Mouse (Mus musculus) liver, embryonic 14.5 days (tissue): Measurements from ENCODE around the gene Glrx5. TPM values are rescaled to one million over a fixed set of nuclear protein-coding genes. Genes with fewer than 3 reads are reported as not detected.

Source experiments
- ATAC-seq: fragments of 200-750 bp; cut with Nextera tagmentation; 2 replicates; pipeline ENCODE4 v1.8.0; 2017; ENCODE audit warnings: moderate number of reproducible peaks, mild to moderate bottlenecking, moderate library complexity; ENCODE audit not compliant: insufficient read depth
- DNase-seq, 3 experiments: peaks; one replicate each; pipeline ENCODE4 v3.0.0-alpha.2; 2012 to 2013; ENCODE audit warnings: low read depth in 3 of 3, low spot score in 3 of 3
- H3K27ac ChIP-seq: fragments of 300-500 bp; sonication (generic); 2 replicates; pipeline ENCODE4 v1.5.1; 2014; ENCODE audit warnings: moderate library complexity, mild to moderate bottlenecking, control low read depth, inconsistent platforms
- H3K27me3 ChIP-seq: fragments of 300-500 bp; sonication (generic); 2 replicates; pipeline ENCODE4 v1.6.1; 2014; ENCODE audit warnings: mild to moderate bottlenecking, low read length, moderate library complexity; ENCODE audit not compliant: control insufficient read depth, insufficient read depth
- H3K36me3 ChIP-seq: fragments of 300-500 bp; sonication (generic); replicated peaks from 2 replicates; pipeline ENCODE4 v1.6.1; 2014; ENCODE audit warnings: low read depth; ENCODE audit not compliant: control insufficient read depth, insufficient read depth
- H3K4me1 ChIP-seq, 2 experiments: fragments of 200-500 bp in 1 of 2; fragments of 300-500 bp in 1 of 2; sonication (generic) in 1 of 2; replicated peaks; 2 replicates each; pipeline ENCODE4 v1.6.1; 2012 to 2014; ENCODE audit warnings: antibody characterized with exemption in 1 of 2, inconsistent platforms in 1 of 2, low read length in 1 of 2; ENCODE audit not compliant: control insufficient read depth in 2 of 2, insufficient read depth in 2 of 2
- H3K4me2 ChIP-seq: fragments of 300-500 bp; sonication (generic); 2 replicates; pipeline ENCODE4 v1.6.1; 2014; ENCODE audit warnings: low read depth, mild to moderate bottlenecking, control low read depth, moderate library complexity
- H3K4me3 ChIP-seq, 2 experiments: fragments of 200-500 bp in 1 of 2; fragments of 300-500 bp in 1 of 2; sonication (generic) in 1 of 2; 2 replicates each; pipeline ENCODE4 v1.5.1; 2012 to 2014; ENCODE audit warnings: low read depth in 2 of 2, low read length in 2 of 2, mild to moderate bottlenecking in 2 of 2, control low read depth in 1 of 2, inconsistent platforms in 1 of 2, moderate library complexity in 1 of 2; ENCODE audit not compliant: insufficient read depth in 1 of 2
- H3K9ac ChIP-seq: fragments of 300-500 bp; sonication (generic); replicated peaks from 2 replicates; pipeline ENCODE4 v1.6.1; 2014; ENCODE audit warnings: mild to moderate bottlenecking, control low read depth, moderate library complexity
- H3K9me3 ChIP-seq: fragments of 300-500 bp; sonication (generic); 2 replicates; pipeline ENCODE4 v1.6.1; 2016; ENCODE audit warnings: low read length, mixed read lengths; ENCODE audit not compliant: control insufficient read depth
- CTCF ChIP-seq: IDR thresholded peaks from 2 replicates; pipeline ENCODE4 v1.5.1; 2016; ENCODE audit warnings: antibody characterized with exemption, low read depth, control low read depth
- EP300 ChIP-seq: IDR thresholded peaks from 2 replicates; pipeline ENCODE4 v1.6.1; 2016; ENCODE audit warnings: antibody characterized with exemption, low read depth
- WGBS: fragments of 180-500 bp; shearing (Covaris S2); extraction: QIAGEN DNeasy Blood & Tissue Kit; methylation state at CpG from one replicate; pipeline ENCODE4 v1.1.7; 2014; ENCODE audit not compliant: insufficient replicate concordance; 5-methylcytosine and 5-hydroxymethylcytosine counted together
- polyA plus RNA-seq, 2 experiments: library from polyadenylated mRNA; depleted of rRNA in 1 of 2; stranded (reverse) in 1 of 2; unstranded in 1 of 2; fragments of >200 nt; fragmentation: Nextera tagmentation in 1 of 2; extraction: Ambion mirVana in 1 of 2; gene quantifications; 2 replicates each; pipeline versions ENCODE4 v1.2.1 to v1.2.3; 2012 to 2014

The Glrx5 gene
- polyA plus RNA-seq, 2 experiments = 238 to 622 TPM

DNA sequence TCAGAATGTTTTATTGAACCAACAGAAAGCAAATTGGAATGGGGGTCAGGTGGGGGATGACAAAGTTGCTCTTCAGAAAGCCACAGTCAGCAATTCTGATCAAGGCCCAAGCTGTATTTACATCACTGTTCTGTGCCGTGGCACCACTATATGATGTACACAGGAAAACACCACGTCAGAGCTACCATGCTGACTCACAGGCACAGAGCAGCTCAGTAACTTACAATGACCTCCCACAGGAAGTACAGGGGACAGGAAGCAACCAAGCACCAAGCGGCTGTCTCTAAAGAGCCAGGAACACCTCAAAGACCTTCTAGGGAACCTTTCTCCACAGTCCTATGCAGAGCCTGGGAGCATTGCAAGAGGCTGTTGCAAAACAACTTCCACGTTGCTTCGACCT lies 36.4 kb downstream of the Glrx5 start:
- Histone ChIP-seq H3K36me3 (no peaks in the 10 kb centered on the region), H3K27me3 (no peaks in the 10 kb centered on the region), H3K9ac (no peak overlapping the region), H3K4me3 (no peak overlapping the region), H3K27ac (no peak overlapping the region), H3K4me1 (no peaks in the 10 kb centered on the region), H3K9me3 (no peaks in the 10 kb centered on the region), H3K4me2 (no peak overlapping the region)
- no peak for DNase-seq
- whole genome bisulfite sequencing = 35% methylated on average over 5 of the region's 5 CpGs
- TF ChIP-seq CTCF (no peak), EP300 (no peak)
- ATAC-seq = peak; percentile 59

- 41% methylated on average over 9 of the region's 9 CpGs for WGBS
- H3K27ac ChIP-seq = no peak overlapping the region
- H3K4me1 ChIP-seq = no peaks in the 10 kb centered on the region
- DNase-seq = peak in 1 of 3 experiments; percentile 13
- no peaks in the 10 kb centered on the region for H3K27me3 ChIP-seq
- no peaks in the 10 kb centered on the region for H3K36me3 ChIP-seq
- TF ChIP-seq EP300 (no peak), CTCF (peak; percentile 88)
- H3K4me3 ChIP-seq = no peak overlapping the region
- no peaks in the 10 kb centered on the region for H3K9me3 ChIP-seq
- ATAC-seq = 0 out of 2 replicates have a peak, but pooled peaks have one; percentile 26
- H3K4me2 ChIP-seq = no peak overlapping the region
- no peak overlapping the region for H3K9ac ChIP-seq
Measured at GRCm38 (mm10) chr12:105073708-105074107, 41.2 kb downstream of the Glrx5 start.

DNA sequence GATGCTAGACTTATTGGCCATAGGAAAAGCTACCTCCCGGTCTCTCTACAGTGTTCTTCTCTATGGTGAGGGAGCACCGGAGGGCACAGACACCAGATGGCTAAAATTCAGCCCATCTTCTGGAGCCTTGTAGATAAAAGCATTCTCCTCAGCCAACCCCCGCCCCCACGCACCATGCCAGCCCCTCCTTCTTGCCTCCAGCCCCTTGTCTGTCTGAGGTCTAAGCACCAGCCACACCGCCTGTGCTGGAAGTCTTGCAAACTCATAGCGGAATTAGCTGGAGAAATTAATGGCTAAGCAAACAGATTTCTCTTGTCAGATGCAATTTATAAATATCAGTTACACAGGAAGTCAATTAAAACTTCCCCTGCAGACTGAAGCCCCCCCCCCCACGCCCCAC lies 43.0 kb downstream of the Glrx5 start:
- ATAC-seq = no peak
- 48% methylated on average over 7 of the region's 7 CpGs for whole genome bisulfite sequencing
- Histone ChIP-seq H3K4me2 (no peak overlapping the region), H3K9me3 (no peaks in the 10 kb centered on the region), H3K4me3 (no peak overlapping the region), H3K36me3 (no peaks in the 10 kb centered on the region), H3K27me3 (no peaks in the 10 kb centered on the region), H3K9ac (no peak overlapping the region), H3K27ac (no peak overlapping the region), H3K4me1 (no peaks in the 10 kb centered on the region)
- TF ChIP-seq CTCF = no peak
- no peak for TF ChIP-seq EP300
- DNase-seq = no peak

DNA sequence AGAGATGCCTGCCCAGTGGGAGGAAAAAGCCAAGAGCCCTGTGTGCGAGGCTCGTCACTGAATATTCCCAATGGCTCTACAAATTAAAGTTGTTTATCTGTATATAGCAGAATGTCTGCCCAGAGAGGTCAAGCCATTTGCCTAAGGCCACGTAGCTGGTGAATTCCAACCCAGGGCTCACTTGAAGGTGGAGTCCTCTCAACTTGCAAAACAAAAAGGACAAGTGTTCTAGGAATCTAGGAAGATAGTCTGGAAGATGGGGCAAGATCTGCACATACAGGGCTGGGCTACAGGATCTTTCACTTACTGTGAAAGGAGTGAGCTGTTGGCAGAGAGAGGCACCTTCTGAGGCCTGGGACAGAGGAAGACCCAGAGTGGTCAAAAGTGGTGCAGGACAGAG lies 44.0 kb downstream of the Glrx5 start:
- no peak overlapping the region for H3K9ac ChIP-seq
- H3K27me3 ChIP-seq = no peaks in the 10 kb centered on the region
- TF ChIP-seq CTCF (no peak), EP300 (no peak)
- no peak overlapping the region for H3K4me2 ChIP-seq
- no peaks in the 10 kb centered on the region for H3K36me3 ChIP-seq
- no peak for ATAC-seq
- no peak for DNase-seq
- no peak overlapping the region for H3K27ac ChIP-seq
- no peaks in the 10 kb centered on the region for H3K4me1 ChIP-seq
- H3K9me3 ChIP-seq = no peaks in the 10 kb centered on the region
- H3K4me3 ChIP-seq = no peak overlapping the region
- WGBS = 69% methylated on average over 3 of the region's 3 CpGs

GRCm38 (mm10) chr12:105077232-105077631 lies 44.7 kb downstream of the Glrx5 start:
- H3K4me3 ChIP-seq = no peak overlapping the region
- 64% methylated on average over 2 of the region's 2 CpGs for WGBS
- H3K4me2 ChIP-seq = no peak overlapping the region
- H3K27ac ChIP-seq = no peak overlapping the region
- H3K4me1 ChIP-seq = no peaks in the 10 kb centered on the region
- no peaks in the 10 kb centered on the region for H3K27me3 ChIP-seq
- ATAC-seq (no peak), DNase-seq (no peak)
- H3K9ac ChIP-seq = no peak overlapping the region
- H3K9me3 ChIP-seq = no peaks in the 10 kb centered on the region
- TF ChIP-seq CTCF (no peak), EP300 (no peak)
- no peaks in the 10 kb centered on the region for H3K36me3 ChIP-seq

DNA sequence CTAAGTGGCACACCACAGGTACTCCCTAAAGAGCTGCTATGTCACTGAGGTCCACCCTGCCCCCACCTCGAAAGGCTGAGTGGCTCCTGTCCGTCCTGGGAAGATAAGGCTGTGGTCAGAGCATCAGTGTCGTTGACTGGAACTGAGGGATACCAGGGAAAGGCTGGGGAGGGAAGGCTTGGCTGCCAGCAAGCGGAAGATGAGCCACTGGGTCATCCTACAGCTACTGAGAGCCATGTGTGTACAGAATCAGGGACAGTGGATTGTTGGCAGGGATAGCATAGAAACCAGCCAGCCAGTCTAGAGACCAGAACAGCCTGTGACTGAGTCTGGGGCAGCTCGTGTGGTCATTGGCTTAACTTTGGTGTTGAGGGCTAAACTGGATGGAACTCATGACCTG lies 51.7 kb downstream of the Glrx5 start:
- no peaks in the 10 kb centered on the region for H3K9me3 ChIP-seq
- no peak overlapping the region for H3K4me2 ChIP-seq
- ATAC-seq = no peak
- TF ChIP-seq EP300 (no peak), CTCF (no peak)
- no peaks in the 10 kb centered on the region for H3K36me3 ChIP-seq
- H3K4me3 ChIP-seq = no peak overlapping the region
- DNase-seq = no peak
- no peaks in the 10 kb centered on the region for H3K4me1 ChIP-seq
- no peak overlapping the region for H3K27ac ChIP-seq
- 38% methylated on average over 5 of the region's 5 CpGs for whole genome bisulfite sequencing
- no peaks in the 10 kb centered on the region for H3K27me3 ChIP-seq
- no peak overlapping the region for H3K9ac ChIP-seq
